Mouse (Mus musculus) kidney, embryonic 14.5 days (tissue): ENCODE data around the gene Plppr1. TPM values are rescaled to one million over a fixed set of nuclear protein-coding genes. Genes with fewer than 3 reads are reported as not detected.
A peak's percentile ranks its signal among the peaks of the same experiment; 100 is the strongest.

Experiments
- ATAC-seq: fragments of 200-750 bp; cut with Nextera tagmentation; 2 replicates; pipeline ENCODE4 v1.8.0; 2017; ENCODE audit warnings: moderate number of reproducible peaks, mild to moderate bottlenecking, moderate TSS enrichment, moderate library complexity; ENCODE audit not compliant: low FRiP score, low TSS enrichment
- H3K27ac ChIP-seq: fragments of 300-500 bp; sonication (generic); 2 replicates; pipeline ENCODE4 v1.5.1; 2014; ENCODE audit warnings: low read depth, mild to moderate bottlenecking, low read length, moderate library complexity, mixed read lengths
- H3K27me3 ChIP-seq: fragments of 300-500 bp; sonication (generic); 2 replicates; pipeline ENCODE4 v1.6.1; 2014; ENCODE audit warnings: mild to moderate bottlenecking, low read length; ENCODE audit not compliant: control insufficient read depth, insufficient read depth
- H3K36me3 ChIP-seq: fragments of 300-500 bp; sonication (generic); 2 replicates; pipeline ENCODE4 v1.6.1; 2014; ENCODE audit warnings: low read length, mixed read lengths; ENCODE audit not compliant: control insufficient read depth, insufficient read depth
- H3K4me1 ChIP-seq: fragments of 300-500 bp; sonication (generic); 2 replicates; pipeline ENCODE4 v1.6.1; 2014; ENCODE audit warnings: low read length, mixed read lengths; ENCODE audit not compliant: control insufficient read depth, insufficient read depth
- H3K4me2 ChIP-seq: fragments of 300-500 bp; sonication (generic); replicated peaks from 2 replicates; pipeline ENCODE4 v1.6.1; 2014; ENCODE audit warnings: low read depth, mild to moderate bottlenecking, low read length
- H3K4me3 ChIP-seq: fragments of 300-500 bp; sonication (generic); 2 replicates; pipeline ENCODE4 v1.5.1; 2014; ENCODE audit warnings: mild to moderate bottlenecking, low read length
- H3K9ac ChIP-seq: fragments of 300-500 bp; sonication (generic); 2 replicates; pipeline ENCODE4 v1.6.1; 2014; ENCODE audit warnings: low read depth, mild to moderate bottlenecking, low read length, moderate library complexity
- H3K9me3 ChIP-seq: fragments of 300-500 bp; sonication (generic); 2 replicates; pipeline ENCODE4 v1.6.1; 2016; ENCODE audit warnings: low read length; ENCODE audit not compliant: control insufficient read depth
- WGBS: fragments of 180-500 bp; shearing (Covaris S2); extraction: QIAGEN DNeasy Blood & Tissue Kit; methylation state at CpG from one replicate; pipeline ENCODE4 v1.1.7; 2014; 5-methylcytosine and 5-hydroxymethylcytosine counted together
- polyA plus RNA-seq: library from polyadenylated mRNA; unstranded; fragments of >200 nt; fragmentation: Nextera tagmentation; extraction: Ambion mirVana; gene quantifications from 2 replicates; pipeline ENCODE4 v1.2.1, GENCODE M21; 2014

Plppr1 gene
- polyA plus RNA-seq, 1 experiment from 2014 or later = 4.5 TPM

DNA sequence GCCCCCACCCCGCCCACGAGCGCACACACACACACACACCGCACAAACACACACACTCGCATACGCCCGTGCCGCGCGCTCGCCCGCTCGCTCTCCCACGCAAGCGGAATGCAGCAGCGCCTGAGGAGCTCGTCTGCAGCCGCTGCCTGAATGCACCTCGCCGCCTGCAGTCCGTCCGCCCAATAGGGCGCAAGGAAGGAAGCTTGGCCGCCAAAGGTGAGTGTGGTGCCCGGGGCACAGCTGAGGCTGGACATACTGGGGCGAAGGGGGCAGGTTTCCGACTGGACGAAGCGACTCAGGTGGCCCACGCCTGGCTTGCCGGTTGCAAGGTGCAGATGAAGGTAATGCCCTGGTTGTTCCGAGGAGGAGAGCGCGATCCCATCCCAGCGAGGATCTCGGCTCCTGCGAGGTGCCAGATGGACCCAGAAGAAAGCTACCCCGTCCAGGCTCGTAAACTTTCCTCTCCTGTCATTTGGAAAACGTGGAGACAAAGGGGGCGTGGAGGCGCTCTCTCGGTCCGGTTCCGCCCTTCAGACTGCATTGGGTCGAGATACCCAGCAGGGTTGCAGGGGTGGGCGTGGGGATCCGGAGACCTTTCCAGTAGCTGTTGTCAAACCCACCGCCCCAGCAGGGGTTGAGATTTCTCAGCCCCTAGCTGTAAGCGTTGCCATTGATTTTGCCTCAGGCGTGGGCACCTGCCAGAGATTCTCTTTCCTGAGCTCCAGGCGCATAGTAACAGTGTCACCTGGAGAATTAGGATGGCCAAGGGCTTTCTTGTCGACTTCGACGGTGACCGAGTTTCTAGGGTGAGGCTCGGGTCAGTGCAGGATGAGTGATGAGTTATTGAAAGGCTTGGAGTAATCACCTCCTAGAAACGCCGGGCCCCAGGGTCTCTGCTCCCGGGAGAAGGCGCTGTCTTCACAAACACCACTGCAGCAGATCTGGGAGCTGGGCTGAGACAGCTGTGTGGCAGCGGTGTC lies 619 bp downstream of the Plppr1 start:
- peaks cover 13% of the 10 kb centered on the region; the same call in 1 of the 2 replicates for H3K27me3 ChIP-seq
- peak overlapping the region; percentile 64 for H3K4me3 ChIP-seq
- no peaks in the 10 kb centered on the region for H3K4me1 ChIP-seq
- ATAC-seq = peak; percentile 87
- H3K36me3 ChIP-seq = no peaks in the 10 kb centered on the region
- H3K27ac ChIP-seq = no peak overlapping the region
- H3K9ac ChIP-seq = peak overlapping the region; percentile 50
- H3K9me3 ChIP-seq = no peaks in the 10 kb centered on the region
- peak overlapping the region; percentile 95 for H3K4me2 ChIP-seq
- under 1% methylated on average over 61 of the region's 62 CpGs for WGBS

DNA sequence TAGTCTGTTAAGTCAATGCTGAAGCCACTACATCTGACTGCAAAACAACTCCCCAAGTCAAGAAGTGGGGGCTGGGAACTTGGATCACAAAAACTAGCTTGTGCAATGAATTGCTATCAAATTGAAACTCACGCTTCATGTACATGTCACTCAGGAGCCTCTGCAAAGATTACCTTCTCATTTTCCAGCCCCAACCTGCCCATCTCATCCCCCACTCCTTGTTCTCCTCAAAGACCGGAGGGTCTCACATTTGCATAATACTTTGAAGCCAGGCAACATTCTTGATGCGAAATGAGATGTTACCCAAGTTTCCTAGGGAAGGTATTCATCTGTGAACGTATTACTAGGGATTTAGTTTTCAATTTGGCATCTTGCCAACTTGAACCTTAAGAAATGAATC lies 10.4 kb downstream of the Plppr1 start:
- no peaks in the 10 kb centered on the region for H3K27me3 ChIP-seq
- H3K9me3 ChIP-seq = no peaks in the 10 kb centered on the region
- no peak overlapping the region for H3K4me2 ChIP-seq
- H3K4me3 ChIP-seq = no peak overlapping the region
- H3K9ac ChIP-seq = no peak overlapping the region
- no peak overlapping the region for H3K27ac ChIP-seq
- no peaks in the 10 kb centered on the region for H3K4me1 ChIP-seq
- WGBS = 74% methylated on average over 4 of the region's 4 CpGs
- no peaks in the 10 kb centered on the region for H3K36me3 ChIP-seq
- no peak for ATAC-seq

DNA sequence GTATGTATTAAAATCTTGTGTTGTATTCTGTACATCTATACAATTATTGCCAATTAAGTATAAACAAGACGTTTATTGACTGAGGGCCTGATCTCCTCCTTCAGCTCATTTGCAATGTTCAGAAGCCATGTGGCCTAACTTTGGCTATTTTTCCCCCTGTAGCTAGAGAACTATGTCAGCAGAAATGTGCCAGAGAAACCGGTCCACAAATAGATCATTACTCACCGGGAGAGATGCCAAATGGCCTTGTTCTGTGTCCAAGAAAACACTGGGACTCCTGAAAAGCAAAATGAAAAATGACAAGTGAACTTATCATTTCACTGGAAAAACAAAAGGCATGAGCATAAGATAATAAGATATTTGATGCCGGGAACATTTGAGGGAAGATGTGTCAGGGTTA lies 13.8 kb downstream of the Plppr1 start:
- H3K27me3 ChIP-seq = no peaks in the 10 kb centered on the region
- no peak for ATAC-seq

DNA sequence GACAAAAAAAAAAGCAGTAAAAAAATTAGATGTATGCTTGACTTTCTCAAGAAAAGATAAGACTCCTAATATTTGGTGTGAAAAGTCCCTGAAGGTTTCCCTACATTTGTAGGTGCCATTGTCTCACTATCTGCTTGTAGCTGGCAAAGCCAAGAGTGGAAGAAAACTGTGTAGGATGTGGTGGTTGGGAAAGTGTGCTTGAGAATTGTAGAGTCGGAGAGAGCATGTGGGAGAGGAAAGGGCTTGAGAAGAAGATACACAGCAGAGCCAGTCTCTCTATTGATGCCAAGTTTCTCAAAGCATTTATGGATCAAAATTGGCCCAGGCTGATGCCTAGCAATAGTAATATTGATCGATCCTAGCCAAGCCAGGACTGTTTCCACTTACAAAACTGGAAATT lies 16.8 kb downstream of the Plppr1 start:
- no peaks in the 10 kb centered on the region for H3K27me3 ChIP-seq
- no peak for ATAC-seq

More for the DNA sequence above, 13.8 kb downstream of the Plppr1 start:
- 79% methylated on average over 4 of the region's 4 CpGs for WGBS
- H3K4me2 ChIP-seq = no peak overlapping the region
- H3K27ac ChIP-seq = no peak overlapping the region
- H3K4me3 ChIP-seq = no peak overlapping the region
- no peak overlapping the region for H3K9ac ChIP-seq
- H3K36me3 ChIP-seq = no peaks in the 10 kb centered on the region
- no peaks in the 10 kb centered on the region for H3K4me1 ChIP-seq
- no peaks in the 10 kb centered on the region for H3K9me3 ChIP-seq

DNA sequence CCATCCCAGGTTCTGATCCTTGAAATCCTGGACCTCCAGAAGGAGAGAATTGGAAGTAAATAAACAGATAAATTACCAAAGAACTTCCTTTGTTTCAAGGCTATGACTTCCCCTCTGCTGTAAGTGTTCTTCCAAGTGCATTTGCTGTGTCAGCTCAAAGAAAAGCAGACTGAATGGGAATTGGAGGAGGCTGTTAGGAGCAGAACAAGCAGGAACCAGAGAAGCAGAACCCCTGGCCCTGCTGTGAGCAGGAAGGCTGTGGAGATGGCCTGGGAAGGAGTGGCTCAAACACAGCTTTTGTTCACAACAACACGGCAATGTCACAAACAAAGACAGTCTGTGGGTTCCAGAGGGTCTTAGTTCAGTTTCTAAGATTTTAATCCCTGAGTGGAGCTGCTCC lies 20.3 kb downstream of the Plppr1 start:
- Histone ChIP-seq H3K4me2 (no peak overlapping the region), H3K9ac (no peak overlapping the region), H3K9me3 (no peaks in the 10 kb centered on the region), H3K4me1 (no peaks in the 10 kb centered on the region), H3K27ac (no peak overlapping the region), H3K36me3 (no peaks in the 10 kb centered on the region), H3K27me3 (no peaks in the 10 kb centered on the region), H3K4me3 (no peak overlapping the region)
- WGBS = 35% methylated on average over 1 of the region's 1 CpGs
- ATAC-seq = no peak

More for the DNA sequence above, 16.8 kb downstream of the Plppr1 start:
- Histone ChIP-seq H3K9me3 (no peaks in the 10 kb centered on the region), H3K27ac (no peak overlapping the region), H3K4me3 (no peak overlapping the region), H3K36me3 (no peaks in the 10 kb centered on the region), H3K4me2 (no peak overlapping the region), H3K4me1 (no peaks in the 10 kb centered on the region), H3K9ac (no peak overlapping the region)
- WGBS = 94% methylated on average over 2 of the region's 2 CpGs

DNA sequence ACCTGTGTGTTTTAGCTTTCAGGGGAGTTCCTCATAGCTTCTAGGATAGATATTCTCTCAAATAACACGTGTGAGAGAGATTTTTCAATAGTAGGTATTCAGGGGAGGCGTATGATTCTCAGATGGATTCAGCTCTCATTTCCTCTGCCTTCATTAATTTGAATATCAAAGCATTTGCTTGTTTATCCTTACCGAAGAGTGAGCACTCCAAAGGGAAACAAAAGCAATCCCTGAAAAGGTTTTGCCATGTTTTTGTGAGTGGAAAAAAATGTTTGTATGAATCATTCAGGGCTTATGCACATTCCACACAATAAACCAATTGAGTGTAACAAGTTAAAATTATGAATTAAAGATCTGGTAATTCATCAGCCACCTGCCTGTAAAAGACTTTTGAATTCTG lies 29.1 kb downstream of the Plppr1 start:
- Histone ChIP-seq H3K9me3 (no peaks in the 10 kb centered on the region), H3K4me1 (no peaks in the 10 kb centered on the region), H3K9ac (no peak overlapping the region), H3K36me3 (no peaks in the 10 kb centered on the region), H3K27me3 (no peaks in the 10 kb centered on the region), H3K4me2 (no peak overlapping the region), H3K27ac (no peak overlapping the region), H3K4me3 (no peak overlapping the region)
- WGBS = 59% methylated on average over 3 of the region's 3 CpGs
- no peak for ATAC-seq

DNA sequence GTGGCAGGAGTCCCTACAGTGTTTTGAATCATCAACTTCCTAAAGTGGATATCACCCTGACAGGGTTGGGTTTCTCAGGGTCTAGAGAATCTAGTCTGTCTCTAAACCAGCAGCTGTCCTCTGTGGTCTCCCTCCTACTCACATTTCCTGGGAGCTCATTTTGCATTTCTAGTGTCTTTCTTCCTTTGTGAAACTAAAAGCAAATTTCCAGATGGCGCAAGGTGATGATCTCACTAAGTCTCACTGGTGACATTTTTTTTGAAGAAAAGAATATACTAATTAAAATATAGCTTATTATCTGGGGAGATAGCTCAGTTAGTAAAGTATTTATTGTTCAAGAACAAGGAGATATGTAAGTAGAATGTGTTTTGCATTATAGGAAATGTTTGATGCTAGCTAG lies 31.4 kb downstream of the Plppr1 start:
- Histone ChIP-seq H3K9ac (no peak overlapping the region), H3K27me3 (no peaks in the 10 kb centered on the region), H3K4me1 (no peaks in the 10 kb centered on the region), H3K4me2 (no peak overlapping the region), H3K36me3 (no peaks in the 10 kb centered on the region), H3K9me3 (no peaks in the 10 kb centered on the region), H3K27ac (no peak overlapping the region), H3K4me3 (no peak overlapping the region)
- no peak for ATAC-seq
- WGBS = 91% methylated on average over 1 of the region's 1 CpGs

DNA sequence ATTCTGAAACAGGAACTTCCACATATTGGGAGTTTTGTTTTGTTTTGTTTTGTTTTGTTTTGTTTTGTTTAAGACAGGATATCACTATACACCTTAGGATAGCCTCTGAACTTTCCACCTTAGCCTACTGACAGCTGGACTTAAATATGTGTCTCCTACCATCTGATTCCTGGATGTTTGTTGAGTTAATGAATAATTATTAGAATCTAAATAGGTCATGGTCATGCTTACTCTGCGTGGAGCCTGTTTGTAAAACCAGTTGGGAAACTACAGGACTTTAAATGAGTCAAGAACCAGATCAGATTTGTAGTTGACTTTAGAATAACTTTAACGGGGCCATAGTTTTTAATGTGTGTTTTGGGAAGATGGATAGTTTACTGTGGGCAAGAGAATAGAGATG lies 40.4 kb downstream of the Plppr1 start:
- Histone ChIP-seq H3K36me3 (no peaks in the 10 kb centered on the region), H3K4me1 (no peaks in the 10 kb centered on the region), H3K4me2 (no peak overlapping the region), H3K27ac (no peak overlapping the region), H3K9me3 (no peaks in the 10 kb centered on the region), H3K27me3 (no peaks in the 10 kb centered on the region), H3K9ac (no peak overlapping the region), H3K4me3 (no peak overlapping the region)
- 61% methylated on average over 2 of the region's 2 CpGs for WGBS
- ATAC-seq = no peak

DNA sequence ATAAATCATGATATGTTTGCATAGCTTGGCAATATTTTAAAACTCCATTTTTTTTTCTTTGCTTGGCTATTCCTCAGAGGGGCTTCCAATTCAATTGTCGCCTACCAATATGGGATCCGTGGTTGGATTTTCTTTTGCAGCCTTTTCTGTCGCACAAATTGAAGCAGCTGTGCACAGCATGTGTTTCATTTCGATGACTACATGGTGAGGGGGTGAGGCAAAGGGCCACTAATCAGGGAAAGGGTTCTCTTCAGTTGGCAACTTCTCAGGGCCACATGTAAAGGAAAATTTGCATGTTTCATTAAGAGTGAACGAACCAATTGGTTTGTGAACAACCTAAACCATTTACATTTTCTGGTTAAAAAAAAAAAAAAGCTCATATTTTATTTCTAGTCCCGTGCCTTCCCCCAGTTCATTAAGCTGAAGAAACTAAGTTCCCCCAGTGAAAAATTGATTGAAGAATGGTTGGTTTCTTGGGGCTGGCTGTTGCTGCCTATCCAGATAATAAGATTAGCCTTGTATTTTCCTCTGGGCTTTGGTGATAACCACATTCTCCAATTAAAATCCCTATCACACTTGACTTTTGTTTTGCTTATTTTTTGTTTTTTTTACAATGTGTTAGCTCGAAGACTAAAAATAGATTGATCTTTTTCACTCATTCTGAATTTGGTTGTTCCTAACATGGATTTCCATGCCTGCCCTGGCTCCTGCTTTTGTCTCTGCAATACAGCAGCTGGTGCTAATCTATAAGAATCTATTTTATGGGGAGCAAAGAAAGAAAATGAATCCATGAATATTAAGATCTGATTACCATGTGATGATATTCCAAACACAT lies 43.1 kb downstream of the Plppr1 start:
- Histone ChIP-seq H3K9me3 (no peaks in the 10 kb centered on the region), H3K4me1 (no peaks in the 10 kb centered on the region), H3K27me3 (no peaks in the 10 kb centered on the region), H3K36me3 (no peaks in the 10 kb centered on the region), H3K27ac (no peak overlapping the region), H3K4me3 (no peak overlapping the region), H3K4me2 (no peak overlapping the region), H3K9ac (no peak overlapping the region)
- 64% methylated on average over 7 of the region's 7 CpGs for WGBS
- no peak for ATAC-seq
